Mouse (Mus musculus): ENCODE measurements around the gene Man1a.

DNA sequence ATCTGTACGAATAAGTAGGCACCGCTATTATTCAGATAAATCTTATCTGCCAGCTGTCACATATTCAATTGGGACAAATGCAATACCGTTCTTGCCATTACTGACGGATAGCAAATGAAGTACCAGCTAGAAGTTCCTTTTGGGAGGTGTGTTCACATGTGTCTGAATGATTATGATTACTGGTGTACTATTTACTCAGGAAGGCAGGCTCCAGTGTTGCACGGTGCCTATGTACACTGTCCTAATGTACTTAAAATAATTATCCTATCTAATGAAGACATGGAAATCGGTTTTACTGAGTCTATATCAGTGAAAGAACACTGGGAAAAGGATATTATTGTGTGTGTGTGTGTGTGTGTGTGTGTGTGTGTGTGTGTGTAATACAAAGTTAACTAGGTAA is 160.7 kb downstream of the Man1a start:
- no peak for TF ChIP-seq EP300 (IDR thresholded peaks at IDR 0.05; ENCODE audit: low read depth in 1 of 2, low read length in 2 of 2)
- no peak for TF ChIP-seq ZNF384 (IDR thresholded peaks at IDR 0.05; ENCODE audit: low read depth, low read length)
- no peak for TF ChIP-seq GATA1 (IDR thresholded peaks at IDR 0.05; ENCODE audit: low read depth, low read length)

Measured in MEL (cell line).